Mouse (Mus musculus) MEL (cell line): ENCODE measurements at regions not wholly inside any gene's neighbourhood (a gene's known extent, or its start where the extent isn't known, plus 50 kb on each side); places are given as distances from the start of the nearest gene placed in this dataset.

ENCODE experiments used
- DNase-seq: peaks from one replicate; pipeline ENCODE4 v3.0.0; 2011; ENCODE audit warnings: low read depth, low spot score
- H3K27ac ChIP-seq: 2 replicates; pipeline ENCODE4 v1.5.1; 2012; ENCODE audit warnings: low read depth, mild to moderate bottlenecking, control low read depth, low read length, moderate library complexity; ENCODE audit not compliant: control insufficient read depth
- H3K27me3 ChIP-seq, 2 experiments: fragments of 150-350 bp in 1 of 2; sonication (generic) in 1 of 2; 2 replicates each; pipeline ENCODE4 v1.6.1; 2012; ENCODE audit warnings: low read length in 2 of 2, mild to moderate bottlenecking in 2 of 2, improper control_type of control experiment in 1 of 2, moderate library complexity in 1 of 2; ENCODE audit not compliant: insufficient read depth in 2 of 2, control insufficient read depth in 1 of 2
- H3K36me3 ChIP-seq, 2 experiments: 2 replicates each; pipeline ENCODE4 v1.6.1; 2012 to 2014; ENCODE audit warnings: low read length in 2 of 2, improper control_type of control experiment in 1 of 2, inconsistent platforms in 1 of 2, mild to moderate bottlenecking in 1 of 2; ENCODE audit not compliant: insufficient read depth in 2 of 2, control insufficient read depth in 1 of 2
- H3K4me1 ChIP-seq, 2 experiments: fragments of 150-350 bp in 1 of 2; sonication (generic) in 1 of 2; 2 replicates each; pipeline ENCODE4 v1.6.1; 2012; ENCODE audit warnings: low read length in 2 of 2, improper control_type of control experiment in 1 of 2, mild to moderate bottlenecking in 1 of 2; ENCODE audit not compliant: insufficient read depth in 2 of 2, control insufficient read depth in 1 of 2
- H3K4me3 ChIP-seq, 2 experiments: fragments of 150-350 bp in 1 of 2; sonication (generic) in 1 of 2; 2 replicates each; pipeline ENCODE4 v1.5.1; 2012; ENCODE audit warnings: low read depth in 2 of 2, low read length in 2 of 2, mild to moderate bottlenecking in 2 of 2, moderate library complexity in 2 of 2, control low read depth in 1 of 2, improper control_type of control experiment in 1 of 2; ENCODE audit not compliant: control insufficient read depth in 1 of 2, insufficient read depth in 1 of 2
- H3K79me2 ChIP-seq: 2 replicates; pipeline ENCODE4 v1.6.1; 2012; ENCODE audit warnings: mild to moderate bottlenecking, low read length, moderate library complexity; ENCODE audit not compliant: control insufficient read depth, poor library complexity, insufficient read depth
- H3K9ac ChIP-seq: 2 replicates; pipeline ENCODE4 v1.6.1; 2012; ENCODE audit warnings: low read depth, mild to moderate bottlenecking, control low read depth, low read length, moderate library complexity; ENCODE audit not compliant: control insufficient read depth, poor library complexity, severe bottlenecking
- H3K9me3 ChIP-seq: fragments of 150-350 bp; sonication (generic); replicated peaks from 2 replicates; pipeline ENCODE4 v1.6.1; 2012; ENCODE audit warnings: mild to moderate bottlenecking, low read length, improper control_type of control experiment, moderate library complexity; ENCODE audit not compliant: insufficient read depth
- CHD1 ChIP-seq: IDR thresholded peaks from 2 replicates; pipeline ENCODE4 v1.6.1; 2012; ENCODE audit warnings: low read depth, mild to moderate bottlenecking, inconsistent platforms, low read length, improper control_type of control experiment
- EP300 ChIP-seq, 2 experiments: IDR thresholded peaks; 2 replicates each; pipeline ENCODE4 v1.6.1; 2011; ENCODE audit warnings: improper control_type of control experiment in 2 of 2, low read length in 2 of 2, low read depth in 1 of 2, mild to moderate bottlenecking in 1 of 2
- ETS1 ChIP-seq: IDR thresholded peaks from 2 replicates; pipeline ENCODE4 v1.6.1; 2012; ENCODE audit warnings: low read depth, mild to moderate bottlenecking, inconsistent platforms, low read length, improper control_type of control experiment, moderate library complexity
- GABPA ChIP-seq: IDR thresholded peaks from 2 replicates; pipeline ENCODE4 v1.6.1; 2012; ENCODE audit warnings: low read depth, mild to moderate bottlenecking, inconsistent platforms, low read length, improper control_type of control experiment, moderate library complexity
- HCFC1 ChIP-seq: IDR thresholded peaks from 2 replicates; pipeline ENCODE4 v1.6.1; 2012; ENCODE audit warnings: low read depth, mild to moderate bottlenecking, inconsistent platforms, low read length, improper control_type of control experiment, moderate library complexity
- JUND ChIP-seq: IDR thresholded peaks from 2 replicates; pipeline ENCODE4 v1.6.1; 2011; ENCODE audit warnings: low read depth, mild to moderate bottlenecking, improper control_type of control experiment, low read length
- KAT2A ChIP-seq: conservative IDR thresholded peaks from 2 replicates; pipeline ENCODE4 v1.6.1; 2012; ENCODE audit warnings: low read depth, low read length, improper control_type of control experiment, inconsistent platforms
- MAFK ChIP-seq: IDR thresholded peaks from 2 replicates; pipeline ENCODE4 v1.6.1; 2011; ENCODE audit warnings: low read depth, mild to moderate bottlenecking, low read length, improper control_type of control experiment, borderline replicate concordance
- MAX ChIP-seq: IDR thresholded peaks from 2 replicates; pipeline ENCODE4 v1.6.1; 2011; ENCODE audit warnings: low read length, improper control_type of control experiment
- MEF2A ChIP-seq: IDR thresholded peaks from 2 replicates; pipeline ENCODE4 v1.6.1; 2014; ENCODE audit warnings: low read depth, mild to moderate bottlenecking, inconsistent platforms, low read length, improper control_type of control experiment; ENCODE audit not compliant: poor library complexity, insufficient replicate concordance, severe bottlenecking; ENCODE audit errors: extremely low read depth
- MXI1 ChIP-seq: IDR thresholded peaks from 2 replicates; pipeline ENCODE4 v1.6.1; 2011; ENCODE audit warnings: mild to moderate bottlenecking, low read depth, low read length, improper control_type of control experiment
- MYB ChIP-seq: IDR thresholded peaks from 2 replicates; pipeline ENCODE4 v1.6.1; 2011; ENCODE audit warnings: mild to moderate bottlenecking, low read depth, low read length, improper control_type of control experiment
- NELFE ChIP-seq: IDR thresholded peaks from 2 replicates; pipeline ENCODE4 v1.6.1; 2011; ENCODE audit warnings: low read depth, low read length, improper control_type of control experiment
- NRF1 ChIP-seq: IDR thresholded peaks from 2 replicates; pipeline ENCODE4 v1.6.1; 2014; ENCODE audit warnings: low read depth, mild to moderate bottlenecking, inconsistent platforms, low read length, improper control_type of control experiment, moderate library complexity; ENCODE audit not compliant: poor library complexity, insufficient read depth, severe bottlenecking
- POLR2AphosphoS5 ChIP-seq: IDR thresholded peaks from 2 replicates; pipeline ENCODE4 v1.6.1; 2012; ENCODE audit warnings: low read depth, borderline replicate concordance, mild to moderate bottlenecking, inconsistent platforms, low read length, moderate library complexity, mixed read lengths
- RAD21 ChIP-seq: IDR thresholded peaks from 2 replicates; pipeline ENCODE4 v1.6.1; 2011; ENCODE audit warnings: mild to moderate bottlenecking, low read depth, low read length, improper control_type of control experiment
- RCOR1 ChIP-seq: IDR thresholded peaks from 2 replicates; pipeline ENCODE4 v1.6.1; 2012; ENCODE audit warnings: low read depth, mild to moderate bottlenecking, inconsistent platforms, low read length, improper control_type of control experiment
- TAL1 ChIP-seq: IDR thresholded peaks from 2 replicates; pipeline ENCODE4 v1.6.1; 2012; ENCODE audit warnings: mild to moderate bottlenecking, inconsistent platforms, low read length, moderate library complexity, mixed read lengths
- UBTF ChIP-seq: IDR thresholded peaks from 2 replicates; pipeline ENCODE4 v1.6.1; 2012; ENCODE audit warnings: low read depth, mild to moderate bottlenecking, inconsistent platforms, low read length, improper control_type of control experiment, moderate library complexity, borderline replicate concordance; ENCODE audit not compliant: insufficient read depth
- ZC3H11A ChIP-seq: IDR thresholded peaks from 2 replicates; pipeline ENCODE4 v1.6.1; 2012; ENCODE audit warnings: low read depth, mild to moderate bottlenecking, inconsistent platforms, low read length, improper control_type of control experiment
- ZKSCAN1 ChIP-seq: IDR thresholded peaks from 2 replicates; pipeline ENCODE4 v1.6.1; 2012; ENCODE audit warnings: low read depth, mild to moderate bottlenecking, inconsistent platforms, low read length, improper control_type of control experiment, moderate library complexity
- ZMIZ1 ChIP-seq: IDR thresholded peaks from 2 replicates; pipeline ENCODE4 v1.6.1; 2012; ENCODE audit warnings: low read depth, mild to moderate bottlenecking, inconsistent platforms, low read length, improper control_type of control experiment, moderate library complexity

DNA sequence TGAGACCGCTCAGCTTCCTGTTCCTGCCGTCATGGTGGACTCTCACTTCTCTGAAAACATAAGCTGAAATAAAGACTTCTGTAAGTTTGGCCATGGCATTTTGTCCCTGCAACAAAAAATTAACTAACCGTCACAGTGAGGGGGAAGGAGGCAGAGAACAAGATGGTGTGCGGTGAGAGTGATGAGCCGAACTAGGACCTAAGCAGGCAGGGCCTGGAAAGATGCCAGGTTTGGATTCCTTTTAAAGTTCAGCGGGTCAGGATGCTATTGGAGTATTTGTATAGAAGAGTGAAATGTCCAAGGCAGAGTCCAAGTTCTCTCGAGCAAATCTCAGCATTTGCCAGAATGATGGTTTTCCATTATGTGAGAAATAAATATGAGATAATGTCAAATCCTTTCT is 312.3 kb downstream of the Gm49356 start:
- Histone ChIP-seq H3K4me3 (no peak overlapping the region), H3K27ac (no peak overlapping the region), H3K36me3 (no peaks in the 10 kb centered on the region), H3K9me3 (no peaks in the 10 kb centered on the region), H3K9ac (no peak overlapping the region), H3K4me1 (no peaks in the 10 kb centered on the region), H3K27me3 (peaks cover 0 to 5% of the 10 kb centered on the region in 2 experiments; a peak in 2 of 4 replicates), H3K79me2 (no peaks in the 10 kb centered on the region)
- TF ChIP-seq RCOR1 (no peak), CHD1 (no peak), POLR2AphosphoS5 (no peak), UBTF (no peak), MEF2A (no peak), JUND (no peak)
- DNase-seq, result no peak

DNA sequence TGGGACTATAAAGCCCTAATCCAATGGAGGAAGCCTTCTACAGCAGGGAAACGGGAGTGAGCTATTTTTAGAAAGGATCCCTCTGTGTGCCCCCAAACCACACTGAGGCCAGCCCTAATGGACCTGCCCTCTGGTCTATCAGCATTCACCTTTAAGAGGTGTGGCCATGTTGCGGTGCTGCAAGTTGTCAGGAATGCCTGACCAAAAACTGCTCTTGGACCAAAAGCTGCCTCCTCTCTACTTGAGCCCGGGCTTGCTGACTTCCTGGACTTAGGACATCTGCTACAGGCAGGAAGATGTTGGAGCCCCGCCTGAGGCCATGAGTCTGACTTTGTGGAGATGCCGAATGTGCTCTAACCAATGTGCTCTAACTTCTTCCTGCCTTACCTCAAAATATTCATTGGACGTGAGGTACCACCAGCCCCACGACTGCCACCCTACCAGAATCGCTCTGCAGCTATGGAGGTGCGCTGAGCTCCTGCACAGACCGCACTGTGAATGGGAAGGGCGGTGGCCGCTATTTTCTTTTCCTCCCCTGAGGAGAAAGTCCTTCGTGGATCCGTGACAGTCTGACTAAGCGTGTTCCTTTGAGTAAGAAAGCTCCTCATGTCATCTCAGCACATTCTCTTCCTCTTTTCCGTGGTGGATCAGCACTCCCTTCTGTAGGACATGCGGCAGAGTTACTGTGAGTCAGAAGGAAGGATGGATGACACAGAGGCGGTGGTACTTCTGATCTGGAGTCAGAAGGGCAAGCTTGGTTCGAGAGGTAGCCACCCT is 313.0 kb downstream of the Gm49356 start:
- no peak for TF ChIP-seq ZKSCAN1
- TF ChIP-seq ZC3H11A, result no peak
- no peak for TF ChIP-seq MXI1
- no peak for TF ChIP-seq JUND
- TF ChIP-seq ETS1, result no peak
- TF ChIP-seq EP300 (IDR thresholded peaks at IDR 0.05; ENCODE audit: low read depth in 1 of 2, low read length in 2 of 2), result no peak
- TF ChIP-seq RAD21, result no peak
- no peak for TF ChIP-seq NELFE
- TF ChIP-seq TAL1, result no peak
- TF ChIP-seq HCFC1, result no peak
- TF ChIP-seq MAX, result no peak
- TF ChIP-seq MYB, result no peak
- TF ChIP-seq GABPA, result no peak
- TF ChIP-seq POLR2AphosphoS5, result no peak
- no peak for TF ChIP-seq UBTF
- TF ChIP-seq MAFK, result no peak
- no peak for TF ChIP-seq ZMIZ1
- no peak for TF ChIP-seq KAT2A
- TF ChIP-seq NRF1, result no peak
- TF ChIP-seq MEF2A, result no peak
- Histone ChIP-seq H3K9ac (no peak overlapping the region), H3K36me3 (no peaks in the 10 kb centered on the region), H3K4me1 (no peaks in the 10 kb centered on the region), H3K9me3 (no peaks in the 10 kb centered on the region), H3K27me3 (peaks cover 0 to 4% of the 10 kb centered on the region in 2 experiments; a peak in 2 of 4 replicates), H3K27ac (no peak overlapping the region), H3K79me2 (no peaks in the 10 kb centered on the region), H3K4me3 (no peak overlapping the region)
- DNase-seq, result no peak
